Mouse (Mus musculus) right cerebral cortex, postnatal 10 days (tissue): Measurements from ENCODE around the gene Socs5.
"Not testable (repeated sequence)": the region's sequence is repeated elsewhere in the genome, so short reads cannot be mapped to it uniquely, and the experiment has no call there.

ENCODE experiments used
- DNase-seq, 2 experiments: peaks; one replicate each; pipeline ENCODE4 v3.0.0; 2021; ENCODE audit warnings: low spot score in 2 of 2

Socs5 gene

GRCm38 (mm10) chr17:87107623-87108221 lies at the start of gene Socs5:
Gene Socs5, plus strand, starts transcription at chr17:87107679.
- no peak for DNase-seq

DNA sequence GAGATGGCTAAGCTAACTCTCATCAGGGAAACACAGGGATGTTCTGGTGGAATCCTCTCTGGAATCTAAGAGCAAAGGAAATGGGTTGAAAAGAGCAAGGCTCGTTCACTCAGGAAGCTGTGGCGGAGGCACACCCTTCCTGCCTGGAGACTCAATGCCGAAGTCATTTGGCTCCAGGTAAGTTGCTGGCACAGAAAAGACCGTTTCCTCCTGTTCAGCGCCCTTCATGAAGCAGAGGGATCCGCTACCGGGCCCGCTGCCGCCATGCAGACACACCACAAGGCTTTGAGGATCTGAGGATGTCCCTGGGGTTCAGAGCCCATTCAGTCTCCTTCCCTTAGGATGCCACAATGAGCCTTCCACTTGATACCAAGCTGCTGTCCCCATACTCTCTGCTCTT lies 44.8 kb upstream of the Socs5 start:
- DNase-seq = no peak

- no peak for DNase-seq
Measured at GRCm38 (mm10) chr17:87063461-87063860, 44.0 kb upstream of the Socs5 start.

GRCm38 (mm10) chr17:87063969-87064368 lies 43.5 kb upstream of the Socs5 start:
- DNase-seq = no peak

- no peak for DNase-seq
Measured at GRCm38 (mm10) chr17:87068997-87069396, 38.5 kb upstream of the Socs5 start.

DNA sequence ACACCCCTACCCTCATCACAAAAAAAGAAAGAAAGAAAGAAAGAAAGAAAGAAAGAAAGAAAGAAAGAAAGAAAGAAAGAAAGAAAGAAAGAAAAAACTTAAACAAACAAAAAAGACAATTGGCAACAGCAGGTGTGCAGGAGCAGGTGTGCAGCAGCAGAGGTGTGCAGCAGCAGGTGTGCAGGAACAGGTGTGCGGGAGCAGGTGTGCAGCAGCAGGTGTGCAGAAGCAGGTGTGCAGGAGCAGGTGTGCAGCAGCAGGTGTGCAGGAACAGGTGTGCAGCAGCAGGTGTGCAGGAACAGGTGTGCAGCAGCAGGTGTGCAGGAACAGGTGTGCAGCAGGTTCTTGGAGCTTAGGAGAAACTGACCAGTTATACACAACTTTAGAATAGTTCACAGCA lies 35.3 kb upstream of the Socs5 start:
- DNase-seq = not testable (repeated sequence)

DNA sequence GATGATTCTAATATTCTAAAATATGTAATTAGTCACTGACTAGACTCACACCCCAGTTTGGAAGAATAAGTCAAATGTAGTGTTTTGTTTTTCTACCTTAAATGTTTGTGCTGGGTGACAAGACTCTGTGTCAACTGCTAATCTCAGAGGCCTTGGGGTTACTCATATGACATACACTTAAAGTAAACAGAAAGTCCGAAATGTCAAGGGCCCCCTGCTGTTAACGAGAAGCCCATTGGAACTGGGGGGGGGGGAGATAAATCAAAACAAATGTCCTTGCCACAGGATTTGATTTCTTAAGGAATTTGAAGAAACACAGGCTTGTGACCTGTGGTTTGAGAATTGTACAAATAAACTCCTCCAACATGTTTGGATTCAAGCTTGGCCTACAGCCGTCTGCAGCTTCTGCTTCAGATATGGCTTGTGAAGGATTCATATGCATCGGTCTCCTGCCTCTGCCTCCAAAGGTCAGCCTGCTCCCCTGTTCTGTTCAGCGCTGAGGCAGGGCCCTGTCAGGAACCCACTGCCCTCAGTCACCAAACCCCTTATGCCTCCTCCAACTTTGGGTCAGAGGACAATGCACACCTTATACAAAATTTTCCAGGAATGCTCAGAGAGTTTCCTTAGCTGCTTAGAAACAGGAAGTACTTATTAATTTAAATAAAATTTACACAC lies 34.6 kb upstream of the Socs5 start:
- no peak for DNase-seq

DNA sequence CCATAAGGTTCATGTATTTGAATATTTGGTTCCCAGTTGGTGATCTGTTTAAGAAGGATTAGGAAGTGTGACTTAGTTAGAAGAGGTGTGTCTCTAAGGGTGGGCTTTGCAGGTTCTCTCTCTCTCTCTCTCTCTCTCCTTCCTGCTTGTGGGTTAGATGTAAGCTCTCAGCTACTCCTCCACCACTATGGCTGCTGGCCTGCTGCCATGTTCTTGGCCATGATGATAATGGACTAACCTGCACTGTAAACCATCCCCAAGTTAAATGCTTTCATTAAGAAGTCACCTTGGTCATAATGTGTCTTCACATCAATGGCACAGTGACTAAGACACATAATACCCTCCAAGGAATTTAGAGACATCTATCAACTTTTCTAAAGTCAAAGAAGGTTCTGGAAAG lies 34.0 kb upstream of the Socs5 start:
- DNase-seq = no peak

DNA sequence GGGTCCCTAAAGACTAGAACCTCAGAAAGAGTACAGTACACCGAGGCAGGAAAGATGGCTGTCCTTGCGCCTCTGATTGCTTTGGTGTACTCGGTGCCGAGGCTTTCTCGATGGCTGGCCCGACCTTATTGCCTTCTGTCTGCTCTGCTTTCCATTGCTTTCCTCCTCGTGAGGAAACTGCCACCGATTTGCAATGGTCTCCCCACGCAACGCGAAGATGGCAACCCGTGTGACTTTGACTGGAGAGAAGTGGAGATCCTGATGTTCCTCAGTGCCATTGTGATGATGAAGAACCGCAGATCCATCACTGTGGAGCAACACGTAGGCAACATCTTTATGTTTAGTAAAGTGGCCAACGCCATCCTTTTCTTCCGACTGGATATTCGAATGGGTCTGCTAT lies 29.3 kb upstream of the Socs5 start:
- not testable (repeated sequence) for DNase-seq

- DNase-seq = no peak
Measured at GRCm38 (mm10) chr17:87080724-87081123, 26.8 kb upstream of the Socs5 start.

GRCm38 (mm10) chr17:87082547-87082946 lies 24.9 kb upstream of the Socs5 start:
- no peak for DNase-seq

GRCm38 (mm10) chr17:87083671-87084070 lies 23.8 kb upstream of the Socs5 start:
- no peak for DNase-seq

- DNase-seq = no peak
Measured at GRCm38 (mm10) chr17:87085726-87086125, 21.8 kb upstream of the Socs5 start.

- no peak for DNase-seq
Measured at GRCm38 (mm10) chr17:87089296-87089695, 18.2 kb upstream of the Socs5 start.

GRCm38 (mm10) chr17:87093061-87093460 lies 14.4 kb upstream of the Socs5 start:
- no peak for DNase-seq

GRCm38 (mm10) chr17:87096951-87097350 lies 10.5 kb upstream of the Socs5 start:
- no peak for DNase-seq

GRCm38 (mm10) chr17:87097576-87097975 lies 9.9 kb upstream of the Socs5 start:
- peak in 1 of 2 experiments; percentile 13 for DNase-seq

DNA sequence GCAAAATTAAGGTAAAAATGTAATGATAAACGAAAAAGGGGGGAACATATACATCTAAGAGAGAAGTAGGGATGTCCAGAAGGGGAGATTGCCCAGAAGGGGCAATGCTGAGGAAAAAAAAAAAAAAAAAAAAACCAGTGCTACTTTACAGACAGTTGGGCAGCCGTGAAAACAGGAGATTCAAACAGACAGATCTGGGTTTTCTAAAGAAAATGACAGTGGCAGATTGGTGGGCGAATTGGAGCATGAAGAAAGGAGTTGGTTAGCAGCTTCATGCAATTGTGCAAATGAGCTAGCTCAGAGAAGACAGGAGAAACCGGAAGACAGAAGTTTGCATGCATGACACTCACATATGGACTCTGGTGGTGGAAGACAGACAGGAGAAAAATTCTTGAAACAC lies 6.5 kb upstream of the Socs5 start:
- DNase-seq = no peak

- no peak for DNase-seq
Measured at GRCm38 (mm10) chr17:87102636-87103035, 4.8 kb upstream of the Socs5 start.

GRCm38 (mm10) chr17:87103060-87103459 lies 4.4 kb upstream of the Socs5 start:
- no peak for DNase-seq

DNA sequence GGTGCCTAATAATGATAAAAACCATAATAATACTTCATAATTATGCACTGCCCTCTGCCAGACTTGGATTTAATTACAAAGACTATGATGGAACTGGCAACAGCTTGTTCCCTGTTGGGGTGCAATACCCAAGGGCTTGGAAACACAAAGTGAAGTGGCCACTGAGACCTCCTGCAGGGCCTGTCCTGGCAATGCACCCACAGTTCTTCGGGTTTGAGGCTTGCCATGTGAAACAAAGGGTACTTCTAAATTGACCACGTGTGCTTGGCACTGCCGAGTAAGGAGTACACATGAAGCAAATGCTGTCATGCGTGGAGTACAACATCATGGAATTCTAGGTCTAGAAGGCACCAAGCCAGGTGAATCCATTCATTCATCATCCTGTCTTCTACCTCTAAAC lies 3.2 kb upstream of the Socs5 start:
- no peak for DNase-seq

GRCm38 (mm10) chr17:87105941-87106340 lies 1.5 kb upstream of the Socs5 start:
- peak in 1 of 2 experiments; percentile 41 for DNase-seq

DNA sequence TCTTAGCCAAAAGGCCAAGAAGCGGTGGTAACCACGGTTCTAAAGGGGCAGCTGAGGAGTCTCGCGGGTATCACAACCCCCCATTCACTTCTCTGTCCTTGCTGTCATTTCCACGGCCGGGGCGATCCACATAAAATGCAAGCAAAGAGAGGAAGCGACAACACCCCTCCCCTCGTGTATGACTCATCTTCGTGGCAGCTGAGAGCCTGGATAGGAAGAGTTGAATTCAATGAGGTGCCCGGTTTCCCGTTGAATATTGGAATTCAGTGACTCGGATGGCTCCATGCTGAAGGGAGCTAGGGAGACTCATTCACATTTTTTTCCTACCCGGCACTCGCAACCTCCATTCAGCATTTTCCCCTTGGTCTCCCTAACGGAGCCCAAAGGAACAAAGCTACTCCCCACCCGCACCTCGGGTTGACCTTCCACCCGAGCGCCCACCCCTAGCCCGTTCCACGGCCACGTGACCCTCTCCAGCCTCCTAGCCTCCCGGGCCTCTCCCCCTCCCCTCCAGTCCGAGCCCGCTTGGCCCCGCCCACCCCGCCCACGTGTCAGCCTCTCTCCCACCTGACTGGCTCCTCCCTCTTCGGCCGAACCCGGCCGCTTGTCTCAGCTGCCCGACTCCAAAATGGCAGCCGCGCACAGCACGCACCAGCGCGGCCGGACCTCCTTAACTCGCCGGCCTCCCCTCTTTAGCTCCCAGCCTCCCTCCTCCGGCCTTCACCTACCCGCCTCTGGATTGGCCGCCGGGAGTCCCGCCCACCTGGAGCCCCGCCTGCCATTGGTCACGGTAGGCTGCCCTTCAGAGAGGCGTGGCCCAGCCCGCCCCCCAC lies 572 bp upstream of the Socs5 start:
- DNase-seq = peak; percentile 99
